Mouse (Mus musculus) gastrocnemius, adult 2 months (tissue): ENCODE measurements around the gene Fars2. TPM values are rescaled to one million over a fixed set of nuclear protein-coding genes. Genes with fewer than 3 reads are reported as not detected.
"Not testable (repeated sequence)": the region's sequence is repeated elsewhere in the genome, so short reads cannot be mapped to it uniquely, and the experiment has no call there.

Experiments
- DNase-seq: peaks from one replicate; pipeline ENCODE4 v3.0.0; 2022
- H3K27ac ChIP-seq: fragments of 200-600 bp; 2 replicates; pipeline ENCODE4 v1.8.1; 2022; ENCODE audit warnings: mild to moderate bottlenecking
- H3K4me3 ChIP-seq: fragments of 200-600 bp; 2 replicates; pipeline ENCODE4 v1.8.1; 2022; ENCODE audit warnings: mild to moderate bottlenecking, moderate library complexity
- CTCF ChIP-seq: fragments of 200-600 bp; IDR thresholded peaks from 2 replicates; pipeline ENCODE4 v1.8.1; 2022; ENCODE audit warnings: antibody characterized with exemption, mild to moderate bottlenecking, moderate library complexity
- intact Hi-C: fragments of 180-260 bp; cut with DNase I; formaldehyde crosslinking; loops from one replicate; pipeline ENCODE4 v1.15.1; 2025
- total RNA-seq, 2 experiments: library from RNA; stranded (reverse); gene quantifications; 2 replicates each; pipeline ENCODE4 v1.2.3; 2021

The Fars2 gene
- total RNA-seq, 2 experiments from 2014 or later = 40.8 to 43.4 TPM

GRCm38 (mm10) chr13:36152728-36153498, 35.7 kb downstream of the Fars2 start:
- intact Hi-C loops = no loop called here
- Histone ChIP-seq H3K4me3 (no peak overlapping the region), H3K27ac (no peak overlapping the region)
- no peak for DNase-seq
- TF ChIP-seq CTCF = no peak

- Histone ChIP-seq H3K27ac (no peak overlapping the region), H3K4me3 (no peak overlapping the region)
- intact Hi-C loops = no loop called here
- TF ChIP-seq CTCF = no peak
- peak; percentile 33 for DNase-seq
Observed at GRCm38 (mm10) chr13:36156340-36156931, 39.2 kb downstream of the Fars2 start.

- DNase-seq = no peak
- H3K4me3 ChIP-seq = no peak overlapping the region
- no peak overlapping the region for H3K27ac ChIP-seq
- no peak for TF ChIP-seq CTCF
- intact Hi-C loops = no loop called here
Observed at GRCm38 (mm10) chr13:36163411-36163810, 46.2 kb downstream of the Fars2 start.

- intact Hi-C loops = no loop called here
- no peak for TF ChIP-seq CTCF
- DNase-seq = no peak
- no peak overlapping the region for H3K4me3 ChIP-seq
- H3K27ac ChIP-seq = no peak overlapping the region
Observed at GRCm38 (mm10) chr13:36163898-36164297, 46.7 kb downstream of the Fars2 start.

- DNase-seq, H3K4me3 ChIP-seq, H3K27ac ChIP-seq, intact Hi-C loops: not testable (repeated sequence)
Observed at GRCm38 (mm10) chr13:36172981-36173380, 55.8 kb downstream of the Fars2 start.

- no peak for TF ChIP-seq CTCF
- Histone ChIP-seq H3K4me3 (no peak overlapping the region), H3K27ac (no peak overlapping the region)
- DNase-seq = no peak
- intact Hi-C loops = no loop called here
Observed at GRCm38 (mm10) chr13:36174101-36174500, 56.9 kb downstream of the Fars2 start.

- no peak for TF ChIP-seq CTCF
- no peak for DNase-seq
- Histone ChIP-seq H3K4me3 (no peak overlapping the region), H3K27ac (no peak overlapping the region)
- intact Hi-C loops = no loop called here
Observed at GRCm38 (mm10) chr13:36174772-36175171, 57.6 kb downstream of the Fars2 start.

- Histone ChIP-seq H3K27ac (no peak overlapping the region), H3K4me3 (no peak overlapping the region)
- no peak for TF ChIP-seq CTCF
- intact Hi-C loops = no loop called here
- DNase-seq = no peak
Observed at GRCm38 (mm10) chr13:36181231-36181630, 64.0 kb downstream of the Fars2 start.

- DNase-seq = no peak
- intact Hi-C loops = no loop called here
- TF ChIP-seq CTCF = peak; percentile 13; the same call in 1 of the 2 replicates
- no peak overlapping the region for H3K27ac ChIP-seq
- H3K4me3 ChIP-seq = no peak overlapping the region
Observed at GRCm38 (mm10) chr13:36190577-36190976, 73.4 kb downstream of the Fars2 start.

- intact Hi-C loops = no loop called here
- no peak for TF ChIP-seq CTCF
- Histone ChIP-seq H3K27ac (no peak overlapping the region), H3K4me3 (no peak overlapping the region)
- DNase-seq = no peak
Observed at GRCm38 (mm10) chr13:36193484-36194113, 76.4 kb downstream of the Fars2 start.

- no peak for DNase-seq
- intact Hi-C loops = no loop called here
- H3K4me3 ChIP-seq = no peak overlapping the region
- TF ChIP-seq CTCF = no peak
- no peak overlapping the region for H3K27ac ChIP-seq
Observed at GRCm38 (mm10) chr13:36199288-36199687, 82.1 kb downstream of the Fars2 start.

GRCm38 (mm10) chr13:36200453-36200852, 83.2 kb downstream of the Fars2 start:
- intact Hi-C loops = no loop called here
- TF ChIP-seq CTCF = no peak
- H3K27ac ChIP-seq = no peak overlapping the region

GRCm38 (mm10) chr13:36202496-36202895, 85.3 kb downstream of the Fars2 start:
- Histone ChIP-seq H3K27ac (no peak overlapping the region), H3K4me3 (no peak overlapping the region)
- DNase-seq = no peak
- intact Hi-C loops = no loop called here
- TF ChIP-seq CTCF = no peak

More at GRCm38 (mm10) chr13:36200453-36200852, 83.2 kb downstream of the Fars2 start:
- H3K4me3 ChIP-seq = no peak overlapping the region
- DNase-seq = no peak
